Mouse (Mus musculus) forebrain, postnatal 0 days (tissue): ENCODE data around the gene Pdk2. TPM values are rescaled to one million over a fixed set of nuclear protein-coding genes. Genes with fewer than 3 reads are reported as not detected.

Experiments used
- ATAC-seq: fragments of 200-750 bp; cut with Nextera tagmentation; 2 replicates; pipeline ENCODE4 v1.8.0; 2017; ENCODE audit warnings: mild to moderate bottlenecking, moderate library complexity
- DNase-seq: peaks from one replicate; pipeline ENCODE4 v3.0.0-alpha.2; 2015
- H3K27ac ChIP-seq: fragments of 300-500 bp; sonication (generic); 2 replicates; pipeline ENCODE4 v1.5.1; 2014; ENCODE audit warnings: low read depth, mild to moderate bottlenecking, antibody characterized with exemption, low read length, moderate library complexity, mixed read lengths
- H3K27me3 ChIP-seq: fragments of 300-500 bp; sonication (generic); 2 replicates; pipeline ENCODE4 v1.6.1; 2014; ENCODE audit warnings: mild to moderate bottlenecking, low read length, mixed read lengths; ENCODE audit not compliant: insufficient read depth
- H3K36me3 ChIP-seq: fragments of 300-500 bp; sonication (generic); 2 replicates; pipeline ENCODE4 v1.6.1; 2014; ENCODE audit warnings: mild to moderate bottlenecking, moderate library complexity; ENCODE audit not compliant: insufficient read depth
- H3K4me1 ChIP-seq: fragments of 300-500 bp; sonication (generic); 2 replicates; pipeline ENCODE4 v1.6.1; 2014; ENCODE audit warnings: antibody characterized with exemption; ENCODE audit not compliant: insufficient read depth
- H3K4me2 ChIP-seq: fragments of 300-500 bp; sonication (generic); 2 replicates; pipeline ENCODE4 v1.6.1; 2014; ENCODE audit warnings: low read depth, mild to moderate bottlenecking, moderate library complexity
- H3K4me3 ChIP-seq: fragments of 300-500 bp; sonication (generic); 2 replicates; pipeline ENCODE4 v1.5.1; 2014; ENCODE audit warnings: low read depth, low read length, mixed read lengths
- H3K9ac ChIP-seq: fragments of 300-500 bp; sonication (generic); 2 replicates; pipeline ENCODE4 v1.6.1; 2014; ENCODE audit warnings: mild to moderate bottlenecking
- H3K9me3 ChIP-seq: fragments of 300-500 bp; sonication (generic); 2 replicates; pipeline ENCODE4 v1.6.1; 2016; ENCODE audit warnings: low read length
- CTCF ChIP-seq: sonication (generic); IDR thresholded peaks from 2 replicates; pipeline ENCODE4 v1.5.1; 2016; ENCODE audit warnings: antibody characterized with exemption, control low read depth, low read depth
- WGBS: fragments of 180-500 bp; shearing (Covaris S2); extraction: QIAGEN DNeasy Blood & Tissue Kit; methylation state at CpG from one replicate; pipeline ENCODE4 v1.1.7; 2014; 5-methylcytosine and 5-hydroxymethylcytosine counted together
- polyA plus RNA-seq: library from polyadenylated mRNA; unstranded; fragments of >200 nt; fragmentation: Nextera tagmentation; extraction: Ambion mirVana; gene quantifications from 2 replicates; pipeline ENCODE4 v1.2.1, GENCODE M21; 2015
- total RNA-seq: library from RNA; depleted of rRNA; stranded (reverse); fragments of >200 nt; gene quantifications from 2 replicates; pipeline ENCODE4 v1.2.3, GENCODE M21; 2014

Gene Pdk2
- total and polyA plus RNA-seq, 2 experiments from 2014 or later, result 6.9 to 38.1 TPM

DNA sequence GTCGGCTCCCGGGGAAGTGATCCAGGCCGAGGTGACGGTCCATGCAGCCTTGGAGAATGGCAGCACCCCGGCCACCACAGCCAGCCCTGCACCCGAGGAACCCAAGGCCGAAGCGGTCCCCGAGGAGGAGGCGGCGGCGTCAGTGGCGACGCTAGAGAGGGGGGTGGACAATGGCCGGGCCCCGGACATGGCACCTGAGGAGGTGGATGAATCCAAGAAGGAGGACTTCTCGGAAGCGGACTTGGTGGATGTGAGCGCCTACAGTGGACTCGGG lies 48.7 kb downstream of the Pdk2 start:
- ATAC-seq (no peak), DNase-seq (no peak)
- WGBS, result 5% methylated on average over 20 of the region's 20 CpGs
- peak overlapping the region; percentile 91 for H3K4me2 ChIP-seq
- peak overlapping the region; percentile 96 for H3K9ac ChIP-seq
- peaks cover 11% of the 10 kb centered on the region for H3K36me3 ChIP-seq
- no peak for TF ChIP-seq CTCF
- H3K27me3 ChIP-seq, result no peaks in the 10 kb centered on the region
- H3K9me3 ChIP-seq, result no peaks in the 10 kb centered on the region
- peak overlapping the region; percentile 97; the same call in 1 of the 2 replicates for H3K27ac ChIP-seq
- peaks cover 41% of the 10 kb centered on the region for H3K4me1 ChIP-seq
- H3K4me3 ChIP-seq, result peak overlapping the region; percentile 93

DNA sequence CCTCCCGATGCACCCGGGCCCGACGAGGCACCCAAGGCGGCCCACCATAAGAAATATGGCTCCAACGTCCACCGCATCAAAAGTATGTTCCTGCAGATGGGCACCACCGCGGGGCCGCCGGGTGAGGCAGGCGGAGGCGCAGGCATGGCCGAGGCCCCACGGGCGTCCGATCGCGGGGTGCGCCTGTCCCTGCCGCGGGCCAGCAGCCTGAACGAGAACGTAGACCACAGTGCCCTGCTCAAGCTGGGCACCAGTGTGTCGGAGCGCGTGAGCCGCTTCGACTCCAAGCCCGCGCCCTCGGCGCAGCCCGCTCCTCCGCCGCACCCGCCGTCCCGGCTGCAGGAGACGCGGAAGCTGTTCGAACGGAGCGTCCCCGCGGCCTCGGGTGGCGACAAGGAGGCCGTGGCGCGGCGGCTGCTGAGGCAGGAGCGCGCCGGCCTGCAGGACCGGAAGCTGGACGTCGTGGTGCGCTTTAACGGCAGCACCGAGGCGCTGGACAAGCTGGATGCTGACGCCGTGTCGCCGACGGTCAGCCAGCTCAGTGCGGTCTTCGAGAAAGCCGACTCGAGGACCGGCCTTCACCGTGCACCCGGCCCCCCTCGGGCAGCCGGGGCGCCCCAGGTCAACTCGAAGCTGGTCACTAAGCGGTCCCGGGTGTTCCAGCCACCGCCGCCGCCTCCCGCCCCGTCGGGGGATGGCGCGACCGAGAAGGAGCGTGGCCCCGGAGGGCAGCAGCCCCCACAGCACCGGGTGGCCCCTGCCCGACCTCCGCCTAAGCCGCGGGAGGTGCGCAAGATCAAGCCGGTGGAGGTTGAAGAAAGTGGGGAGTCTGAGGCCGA lies 49.3 kb downstream of the Pdk2 start:
- no peaks in the 10 kb centered on the region for H3K27me3 ChIP-seq
- peak; percentile 44 for DNase-seq
- peaks cover 41% of the 10 kb centered on the region for H3K4me1 ChIP-seq
- peak overlapping the region; percentile 97 for H3K27ac ChIP-seq
- 0 out of 2 replicates have a peak, but pooled peaks have one; percentile 4 for ATAC-seq
- peak overlapping the region; percentile 91 for H3K4me2 ChIP-seq
- H3K36me3 ChIP-seq, result peaks cover 5% of the 10 kb centered on the region
- H3K9ac ChIP-seq, result peak overlapping the region; percentile 96
- TF ChIP-seq CTCF, result no peak
- H3K4me3 ChIP-seq, result peak overlapping the region; percentile 93
- WGBS, result under 1% methylated on average over 98 of the region's 99 CpGs
- no peaks in the 10 kb centered on the region for H3K9me3 ChIP-seq

DNA sequence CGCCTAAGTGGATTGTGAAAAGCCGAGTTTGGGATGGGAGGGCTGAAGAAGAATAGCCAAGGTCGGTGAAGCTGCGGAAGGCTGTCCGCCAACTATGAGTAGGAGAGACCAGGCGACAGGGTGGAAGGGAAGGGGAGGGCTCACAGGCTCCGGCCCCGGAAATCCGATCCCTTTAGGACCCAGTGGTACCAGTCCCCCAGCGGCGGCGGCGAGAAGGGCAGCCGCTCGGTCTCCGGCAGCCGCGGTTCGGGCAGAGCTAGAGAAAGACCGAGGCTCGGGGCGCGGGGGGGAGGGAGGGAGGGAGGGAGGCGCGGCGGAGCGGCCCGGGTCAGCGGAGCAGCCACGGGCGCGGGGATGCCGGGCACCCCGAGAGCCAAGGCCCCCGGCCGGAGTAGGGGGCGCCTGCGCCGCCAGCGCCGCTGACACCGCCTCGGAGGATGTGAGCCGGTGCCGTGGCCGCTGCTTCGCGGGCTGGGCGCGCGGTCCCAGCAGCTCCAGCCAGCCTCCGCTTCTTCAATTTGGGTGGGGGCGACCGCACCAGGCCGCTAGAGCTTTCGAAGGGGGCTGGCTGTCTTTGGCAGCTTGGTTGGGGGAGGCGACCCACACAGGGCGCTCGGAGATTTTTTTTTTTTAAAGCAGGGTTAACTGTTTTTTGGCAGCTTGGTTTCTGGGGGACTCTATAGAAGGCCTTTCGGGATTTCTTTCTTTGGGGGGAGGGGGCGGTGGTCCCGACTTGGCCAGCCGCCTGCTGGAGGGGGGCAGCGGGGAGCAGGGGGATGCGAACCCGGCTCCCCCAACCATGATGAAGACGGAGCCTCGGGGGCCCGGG lies 50.2 kb downstream of the Pdk2 start, which contains the start of gene Ppp1r9b:
Gene Ppp1r9b, plus strand, starts transcription at position 287 of the 829 bp plus-strand sequence.
- no peaks in the 10 kb centered on the region for H3K9me3 ChIP-seq
- peak; percentile 88 for ATAC-seq
- H3K4me2 ChIP-seq, result peak within 1 kb of the TSS; percentile 91
- H3K9ac ChIP-seq, result peak within 1 kb of the TSS; percentile 96
- DNase-seq, result peak; percentile 91
- no peaks in the 10 kb centered on the region for H3K36me3 ChIP-seq
- peak within 1 kb of the TSS; percentile 97 for H3K27ac ChIP-seq
- peaks cover 41% of the 10 kb centered on the region for H3K4me1 ChIP-seq
- H3K27me3 ChIP-seq, result no peaks in the 10 kb centered on the region
- TF ChIP-seq CTCF, result peak; percentile 76
- H3K4me3 ChIP-seq, result peak within 1 kb of the TSS; percentile 93
- 4% methylated on average over 57 of the region's 69 CpGs for WGBS

DNA sequence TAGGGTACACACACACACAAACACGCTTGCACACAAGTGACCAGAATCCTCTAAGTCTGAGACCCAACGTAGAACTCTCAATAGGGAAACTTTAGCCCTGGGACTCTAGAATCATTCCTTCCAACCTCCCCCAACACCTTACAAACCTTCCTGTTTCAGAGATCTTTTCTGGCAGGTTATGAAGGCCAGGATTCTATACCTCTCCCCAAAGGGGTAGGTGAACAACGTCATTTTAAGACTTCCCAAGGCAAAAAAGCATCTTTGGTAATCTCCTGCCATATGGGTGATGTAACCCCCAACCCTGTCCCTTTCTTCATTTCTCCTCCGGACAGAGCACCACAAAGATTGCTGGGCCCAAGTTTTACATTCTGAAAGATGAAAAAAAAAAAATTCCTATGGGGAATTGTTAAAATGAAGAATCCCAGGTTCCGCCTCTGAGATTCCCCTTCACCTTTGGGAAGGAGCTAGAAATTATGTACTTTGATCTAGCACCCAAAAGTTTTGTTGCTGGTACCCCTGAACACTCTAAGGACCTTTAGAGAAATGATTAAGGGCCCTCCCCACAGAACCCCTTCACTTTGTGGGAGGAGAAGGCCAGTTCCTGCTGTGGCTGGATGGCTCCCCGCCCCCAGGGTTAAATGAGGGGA lies 50.9 kb downstream of the Pdk2 start:
- no peaks in the 10 kb centered on the region for H3K27me3 ChIP-seq
- ATAC-seq (no peak), DNase-seq (no peak)
- H3K9ac ChIP-seq, result peak overlapping the region; percentile 96
- H3K4me3 ChIP-seq, result peak overlapping the region; percentile 93
- peaks cover 37% of the 10 kb centered on the region for H3K4me1 ChIP-seq
- H3K4me2 ChIP-seq, result peak overlapping the region; percentile 91
- WGBS, result 42% methylated on average over 6 of the region's 6 CpGs
- H3K27ac ChIP-seq, result peak overlapping the region; percentile 97
- no peaks in the 10 kb centered on the region for H3K9me3 ChIP-seq
- no peak for TF ChIP-seq CTCF
- H3K36me3 ChIP-seq, result no peaks in the 10 kb centered on the region

DNA sequence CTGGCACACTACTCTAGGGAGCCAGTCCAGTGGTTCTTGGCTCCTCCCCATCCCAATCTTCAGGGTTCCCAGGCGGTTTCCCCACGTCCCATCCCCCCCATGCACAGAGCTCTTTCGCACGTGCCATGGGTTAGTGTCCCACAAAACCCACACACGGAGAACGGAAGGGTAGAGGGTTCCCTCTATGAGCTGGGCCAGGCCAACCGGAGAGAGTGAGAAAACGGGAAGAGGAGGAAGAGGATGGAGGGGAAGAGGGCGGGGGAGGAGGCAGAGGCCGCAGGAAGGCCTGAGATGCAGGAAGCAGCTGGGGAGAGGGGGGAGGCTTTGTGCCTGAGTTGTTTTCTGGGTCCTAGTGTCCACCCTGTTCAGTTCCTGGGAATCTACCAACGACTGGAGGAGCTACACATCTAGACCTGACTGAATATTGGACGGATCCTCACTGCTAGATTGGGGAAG lies 51.6 kb downstream of the Pdk2 start:
- peak; percentile 92 for DNase-seq
- TF ChIP-seq CTCF, result peak; percentile 38
- Histone ChIP-seq H3K27ac (peak overlapping the region; percentile 97), H3K27me3 (no peaks in the 10 kb centered on the region), H3K36me3 (no peaks in the 10 kb centered on the region), H3K9ac (peak overlapping the region; percentile 78), H3K4me2 (peak overlapping the region; percentile 91), H3K9me3 (no peaks in the 10 kb centered on the region), H3K4me3 (peak overlapping the region; percentile 93), H3K4me1 (peaks cover 30% of the 10 kb centered on the region)
- under 1% methylated on average over 12 of the region's 12 CpGs for WGBS
- peak; percentile 76 for ATAC-seq

DNA sequence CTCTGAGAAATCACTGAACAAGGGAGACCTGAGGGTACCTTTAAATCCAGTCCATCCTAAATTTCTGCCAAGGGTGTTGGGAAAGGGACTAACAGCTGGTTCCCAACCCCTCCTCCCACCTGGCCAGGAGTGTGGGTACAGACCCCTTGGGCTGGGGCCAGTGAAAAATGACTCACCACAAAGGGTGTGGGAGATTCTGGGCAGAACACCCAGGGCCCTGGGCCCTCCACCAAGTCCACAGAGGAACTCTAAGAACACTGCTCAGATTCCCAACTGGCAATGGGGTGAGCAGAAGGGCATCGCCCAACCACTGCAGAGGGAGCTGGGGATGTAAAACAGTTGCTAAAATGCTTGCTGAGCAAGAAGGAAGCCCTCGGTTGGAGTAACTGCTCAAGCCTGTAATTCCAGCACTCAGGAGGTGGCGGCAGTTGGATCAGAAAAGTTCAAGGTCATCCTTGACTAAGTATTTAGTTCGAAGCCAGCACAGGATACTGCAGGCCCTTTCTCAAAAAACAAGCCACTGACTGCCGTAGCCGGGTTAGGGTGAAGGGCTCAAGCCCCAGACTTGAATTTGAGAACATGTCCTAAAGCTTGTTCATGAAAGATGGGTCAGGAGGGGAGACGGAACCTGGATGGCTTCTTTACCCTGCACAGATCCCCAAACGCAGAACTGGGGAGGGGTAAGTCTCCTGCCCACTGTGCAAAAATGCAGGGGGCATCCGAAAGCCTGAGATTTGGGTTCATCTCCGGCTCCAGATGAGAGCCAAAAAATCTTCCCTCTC lies 52.2 kb downstream of the Pdk2 start:
- Histone ChIP-seq H3K4me3 (peak overlapping the region; percentile 93), H3K4me1 (peaks cover 24% of the 10 kb centered on the region), H3K27me3 (no peaks in the 10 kb centered on the region), H3K9me3 (no peaks in the 10 kb centered on the region), H3K9ac (peak overlapping the region; percentile 78), H3K27ac (peak overlapping the region; percentile 97), H3K4me2 (peak overlapping the region; percentile 91), H3K36me3 (no peaks in the 10 kb centered on the region)
- WGBS, result 15% methylated on average over 10 of the region's 10 CpGs
- DNase-seq (no peak), ATAC-seq (no peak)
- TF ChIP-seq CTCF, result no peak
